Mouse (Mus musculus): ENCODE measurements around the gene Ccdc107.

Ccdc107 gene

GRCm38 (mm10) chr4:43512653-43513052, 20.0 kb downstream of the Ccdc107 start:
- no peak for DNase-seq (ENCODE audit: low spot score)

- DNase-seq (ENCODE audit: low spot score) = no peak
Observed at GRCm38 (mm10) chr4:43513300-43513699, 20.6 kb downstream of the Ccdc107 start.

GRCm38 (mm10) chr4:43513791-43514190, 21.1 kb downstream of the Ccdc107 start:
- no peak for DNase-seq (ENCODE audit: low spot score)

GRCm38 (mm10) chr4:43515764-43516708, 23.3 kb downstream of the Ccdc107 start:
- no peak for DNase-seq (ENCODE audit: low spot score)

GRCm38 (mm10) chr4:43519551-43519950, 26.9 kb downstream of the Ccdc107 start:
- DNase-seq (ENCODE audit: low spot score) = no peak

GRCm38 (mm10) chr4:43519956-43520355, 27.3 kb downstream of the Ccdc107 start:
- peak; percentile 73 for DNase-seq (ENCODE audit: low spot score)

GRCm38 (mm10) chr4:43527880-43528279, 35.2 kb downstream of the Ccdc107 start:
- no peak for DNase-seq (ENCODE audit: low spot score)

GRCm38 (mm10) chr4:43528487-43528886, 35.8 kb downstream of the Ccdc107 start:
- no peak for DNase-seq (ENCODE audit: low spot score)

- no peak for DNase-seq (ENCODE audit: low spot score)
Observed at GRCm38 (mm10) chr4:43530081-43530501, 37.4 kb downstream of the Ccdc107 start.

- DNase-seq (ENCODE audit: low spot score) = peak; percentile 70
Observed at GRCm38 (mm10) chr4:43530581-43530980, 37.9 kb downstream of the Ccdc107 start.

- no peak for DNase-seq (ENCODE audit: low spot score)
Observed at GRCm38 (mm10) chr4:43533270-43533669, 40.6 kb downstream of the Ccdc107 start.

GRCm38 (mm10) chr4:43535628-43536027, 42.9 kb downstream of the Ccdc107 start:
- no peak for DNase-seq (ENCODE audit: low spot score)

GRCm38 (mm10) chr4:43536031-43536430, 43.3 kb downstream of the Ccdc107 start:
- no peak for DNase-seq (ENCODE audit: low spot score)

GRCm38 (mm10) chr4:43542044-43542443, 49.3 kb downstream of the Ccdc107 start:
- DNase-seq (ENCODE audit: low spot score) = no peak

All from spleen, adult 12 weeks (tissue).